Mouse (Mus musculus): ENCODE data around the gene Prdm2. TPM values are rescaled to one million over a fixed set of nuclear protein-coding genes. Genes with fewer than 3 reads are reported as not detected.

Gene Prdm2
- 14.2 and 14.7 TPM in 2 replicates for polyA plus RNA-seq (2014; fragmentation: Nextera tagmentation; extraction: Ambion mirVana)

DNA sequence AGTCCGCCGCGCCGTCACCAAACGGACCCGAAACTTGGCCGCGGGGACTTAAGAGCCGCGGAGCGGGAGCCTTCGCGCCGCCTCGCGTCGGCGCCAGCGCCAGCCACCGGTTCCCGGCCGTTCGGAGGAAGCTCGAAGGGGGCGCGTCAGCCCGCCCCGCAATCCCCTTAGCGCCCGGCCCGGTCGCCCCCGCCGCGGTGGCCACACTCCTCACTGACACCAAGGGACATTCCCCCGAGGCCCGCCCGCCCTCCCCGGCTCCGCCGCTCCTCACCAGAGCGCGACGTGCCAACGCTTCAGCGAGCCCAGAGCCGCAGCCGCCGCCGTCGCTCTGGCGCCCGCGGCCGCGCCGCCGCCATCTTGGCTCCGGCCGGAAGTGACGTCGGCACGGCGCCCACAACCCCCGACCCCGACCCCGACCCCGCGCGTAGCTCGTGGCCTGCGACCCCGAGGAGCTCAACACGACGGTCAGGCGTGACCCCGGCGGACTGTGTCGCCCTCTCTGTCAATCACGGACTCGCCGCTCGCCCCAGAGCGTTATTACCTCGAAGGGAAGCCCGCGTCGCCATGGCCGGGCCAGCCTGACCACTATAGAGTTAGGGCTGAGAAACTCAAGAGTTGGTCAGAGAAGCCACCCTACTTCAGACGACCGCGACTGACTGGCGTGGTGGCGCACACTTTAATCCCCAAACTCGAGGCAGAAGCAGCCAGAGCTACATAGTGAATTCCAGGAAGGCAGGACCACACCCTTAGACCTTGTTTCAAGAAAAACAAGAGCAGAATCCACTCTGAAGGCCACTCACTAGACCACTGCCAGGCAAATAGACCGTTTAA lies at the start of gene Prdm2:
Gene Prdm2, minus strand, starts transcription at position 655 of the 834 bp plus-strand sequence.
- DNase-seq (ENCODE audit: low spot score, missing footprints) (peak; percentile 97), ATAC-seq (ENCODE audit: low FRiP score) (peak; percentile 90)
- Histone ChIP-seq H3K27me3 (ENCODE audit: control insufficient read depth, insufficient read depth, low read length) (no peaks in the 10 kb centered on the region), H3K27ac (ENCODE audit: low read depth, low read length) (peak within 1 kb of the TSS; percentile 68; the same call in 1 of the 2 replicates), H3K4me1 (ENCODE audit: control insufficient read depth, insufficient read depth, low read length) (peaks cover 8% of the 10 kb centered on the region), H3K9me3 (ENCODE audit: control insufficient read depth, low read length) (no peaks in the 10 kb centered on the region), H3K4me2 (peak within 1 kb of the TSS; percentile 77), H3K4me3 (ENCODE audit: low read depth, low read length) (peak within 1 kb of the TSS; percentile 86), H3K9ac (ENCODE audit: low read length) (peak within 1 kb of the TSS; percentile 98), H3K36me3 (ENCODE audit: control insufficient read depth, insufficient read depth, low read length) (no peaks in the 10 kb centered on the region)
- WGBS = 3% methylated on average over 74 of the region's 96 CpGs

DNA sequence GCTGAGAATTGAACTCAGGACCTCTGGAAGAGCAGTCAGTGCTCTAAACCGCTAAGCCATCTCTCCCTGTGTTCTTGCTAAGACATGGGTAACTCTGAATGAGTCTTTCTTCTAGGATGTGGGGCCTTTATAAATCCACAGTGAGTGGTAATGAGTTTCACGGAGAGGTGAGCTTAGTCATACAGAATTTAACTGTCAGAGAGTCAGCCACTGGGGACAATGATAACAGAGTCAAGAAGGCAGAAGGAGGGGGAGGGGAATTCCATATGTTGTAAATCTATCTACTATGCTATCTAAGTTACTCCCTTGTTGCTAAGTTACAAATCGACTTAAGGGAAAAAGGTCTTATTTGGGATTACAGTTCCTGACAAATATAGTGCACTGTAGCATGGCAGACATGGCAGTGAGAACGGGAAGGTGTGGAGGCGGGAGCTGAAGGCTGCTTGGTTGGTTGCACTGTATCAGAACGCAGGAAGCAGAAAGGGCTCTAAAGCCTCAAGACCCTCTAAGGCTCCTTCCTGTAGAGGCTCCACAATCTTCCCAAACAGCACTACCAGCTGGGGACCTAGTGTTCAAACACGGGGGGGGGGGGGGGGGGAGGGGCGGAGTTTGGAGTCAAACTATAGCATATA lies 47.0 kb upstream of the Prdm2 start:
- H3K4me1 ChIP-seq (ENCODE audit: control insufficient read depth, insufficient read depth, low read length) = peaks cover 3% of the 10 kb centered on the region; the same call in 1 of the 2 replicates
- H3K9me3 ChIP-seq (ENCODE audit: control insufficient read depth, low read length) = no peaks in the 10 kb centered on the region
- H3K4me2 ChIP-seq = no peak overlapping the region
- no peak overlapping the region for H3K9ac ChIP-seq (ENCODE audit: low read length)
- ATAC-seq (ENCODE audit: low FRiP score) = peak; percentile 43; the same call in 1 of the 2 replicates
- peak; percentile 80 for DNase-seq (ENCODE audit: low spot score, missing footprints)
- H3K4me3 ChIP-seq (ENCODE audit: low read depth, low read length) = no peak overlapping the region
- H3K27me3 ChIP-seq (ENCODE audit: control insufficient read depth, insufficient read depth, low read length) = no peaks in the 10 kb centered on the region
- 73% methylated on average over 6 of the region's 8 CpGs for WGBS
- H3K36me3 ChIP-seq (ENCODE audit: control insufficient read depth, insufficient read depth, low read length) = no peaks in the 10 kb centered on the region
- H3K27ac ChIP-seq (ENCODE audit: low read depth, low read length) = no peak overlapping the region

DNA sequence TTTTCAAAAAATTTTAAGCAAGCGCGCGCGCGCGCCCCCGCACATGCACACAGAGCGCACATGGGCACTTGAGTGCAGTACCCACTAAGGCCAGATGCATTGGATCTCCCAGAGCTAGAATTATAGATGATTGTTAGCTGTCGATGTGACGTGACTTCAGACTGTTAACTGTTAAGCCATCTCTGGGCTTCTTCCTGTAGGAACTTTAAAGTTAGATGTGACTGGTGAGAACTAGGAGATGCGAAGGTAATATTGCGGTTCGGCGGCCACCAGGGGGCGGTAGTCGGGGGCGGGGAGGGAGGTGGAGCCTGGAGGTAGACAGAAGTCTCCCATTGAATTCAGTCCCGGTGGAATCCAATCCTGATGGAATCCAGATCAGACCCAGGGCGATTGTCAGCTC lies 45.7 kb upstream of the Prdm2 start:
- no peaks in the 10 kb centered on the region for H3K36me3 ChIP-seq (ENCODE audit: control insufficient read depth, insufficient read depth, low read length)
- no peak overlapping the region for H3K4me2 ChIP-seq
- peaks cover 3% of the 10 kb centered on the region; the same call in 1 of the 2 replicates for H3K4me1 ChIP-seq (ENCODE audit: control insufficient read depth, insufficient read depth, low read length)
- no peaks in the 10 kb centered on the region for H3K9me3 ChIP-seq (ENCODE audit: control insufficient read depth, low read length)
- DNase-seq (ENCODE audit: low spot score, missing footprints) (peak; percentile 97), ATAC-seq (ENCODE audit: low FRiP score) (peak; percentile 62)
- H3K4me3 ChIP-seq (ENCODE audit: low read depth, low read length) = no peak overlapping the region
- no peaks in the 10 kb centered on the region for H3K27me3 ChIP-seq (ENCODE audit: control insufficient read depth, insufficient read depth, low read length)
- H3K27ac ChIP-seq (ENCODE audit: low read depth, low read length) = no peak overlapping the region
- WGBS = 35% methylated on average over 19 of the region's 19 CpGs
- H3K9ac ChIP-seq (ENCODE audit: low read length) = no peak overlapping the region

DNA sequence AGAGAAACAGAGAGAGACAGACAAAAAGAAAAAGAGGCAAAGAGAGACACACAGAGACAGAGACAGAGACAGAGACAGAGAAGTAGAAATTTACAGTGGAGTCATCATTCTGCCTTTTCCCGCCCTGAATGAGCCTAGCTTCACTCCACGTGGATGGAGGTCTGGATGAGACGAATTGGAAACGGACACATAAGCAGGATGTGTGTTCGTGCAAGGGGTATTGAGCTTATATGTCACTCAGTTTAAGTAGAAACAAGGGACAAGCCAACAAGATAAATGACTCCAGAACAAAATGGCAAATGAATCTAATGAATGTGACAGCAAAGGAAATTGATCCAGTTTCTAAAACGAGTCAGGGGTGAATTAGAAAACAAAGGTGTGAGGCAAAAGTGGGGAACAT lies 45.2 kb upstream of the Prdm2 start:
- no peak overlapping the region for H3K4me2 ChIP-seq
- H3K27ac ChIP-seq (ENCODE audit: low read depth, low read length) = no peak overlapping the region
- H3K4me1 ChIP-seq (ENCODE audit: control insufficient read depth, insufficient read depth, low read length) = peaks cover 3% of the 10 kb centered on the region; the same call in 1 of the 2 replicates
- no peak overlapping the region for H3K9ac ChIP-seq (ENCODE audit: low read length)
- ATAC-seq (ENCODE audit: low FRiP score) = no peak
- H3K36me3 ChIP-seq (ENCODE audit: control insufficient read depth, insufficient read depth, low read length) = no peaks in the 10 kb centered on the region
- no peaks in the 10 kb centered on the region for H3K27me3 ChIP-seq (ENCODE audit: control insufficient read depth, insufficient read depth, low read length)
- 59% methylated on average over 6 of the region's 6 CpGs for WGBS
- H3K9me3 ChIP-seq (ENCODE audit: control insufficient read depth, low read length) = no peaks in the 10 kb centered on the region
- H3K4me3 ChIP-seq (ENCODE audit: low read depth, low read length) = no peak overlapping the region
- DNase-seq (ENCODE audit: low spot score, missing footprints) = no peak

DNA sequence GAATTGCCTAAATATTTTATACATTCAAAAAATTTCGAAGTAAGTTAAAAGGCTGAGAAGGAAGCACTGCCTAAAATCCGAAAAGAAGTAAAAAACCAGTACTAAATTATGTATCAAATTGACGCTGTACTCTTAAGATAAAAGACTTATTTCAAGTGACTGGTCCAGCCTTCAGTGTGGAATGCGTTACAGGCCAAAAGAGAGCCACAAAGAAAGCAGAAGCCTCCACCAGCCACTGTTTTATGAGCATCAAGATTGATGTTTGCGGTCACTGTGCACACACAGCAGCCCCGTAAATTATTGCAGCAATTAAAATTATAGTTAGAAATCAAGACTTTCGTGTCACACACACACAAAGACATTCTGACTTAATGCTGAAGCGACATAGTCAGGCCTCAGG lies 42.7 kb upstream of the Prdm2 start:
- H3K9me3 ChIP-seq (ENCODE audit: control insufficient read depth, low read length) = no peaks in the 10 kb centered on the region
- H3K27ac ChIP-seq (ENCODE audit: low read depth, low read length) = no peak overlapping the region
- H3K36me3 ChIP-seq (ENCODE audit: control insufficient read depth, insufficient read depth, low read length) = no peaks in the 10 kb centered on the region
- ATAC-seq (ENCODE audit: low FRiP score) (no peak), DNase-seq (ENCODE audit: low spot score, missing footprints) (no peak)
- 87% methylated on average over 8 of the region's 8 CpGs for WGBS
- H3K9ac ChIP-seq (ENCODE audit: low read length) = no peak overlapping the region
- no peak overlapping the region for H3K4me2 ChIP-seq
- H3K27me3 ChIP-seq (ENCODE audit: control insufficient read depth, insufficient read depth, low read length) = no peaks in the 10 kb centered on the region
- peaks cover 3% of the 10 kb centered on the region; the same call in 1 of the 2 replicates for H3K4me1 ChIP-seq (ENCODE audit: control insufficient read depth, insufficient read depth, low read length)
- no peak overlapping the region for H3K4me3 ChIP-seq (ENCODE audit: low read depth, low read length)

DNA sequence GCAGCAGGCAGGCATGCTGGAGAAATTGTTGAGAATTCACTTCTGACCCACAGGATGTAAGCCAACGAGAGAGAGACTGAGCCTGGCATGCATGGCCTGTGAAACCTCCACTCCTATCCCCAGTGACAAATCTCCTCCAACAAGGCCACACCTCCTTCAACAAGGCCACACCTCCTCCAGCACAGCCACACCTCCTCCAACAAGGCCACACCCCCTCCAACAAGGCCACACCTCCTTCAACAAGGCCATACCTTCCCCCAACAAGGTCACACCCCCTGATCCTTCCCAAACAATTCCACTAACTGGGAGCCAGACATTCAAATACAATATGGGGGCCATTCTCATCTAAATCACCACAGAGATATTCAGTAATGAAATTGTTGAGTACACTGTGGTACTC lies 40.6 kb upstream of the Prdm2 start:
- H3K9ac ChIP-seq (ENCODE audit: low read length) = no peak overlapping the region
- H3K4me2 ChIP-seq = no peak overlapping the region
- 71% methylated on average over 1 of the region's 1 CpGs for WGBS
- H3K9me3 ChIP-seq (ENCODE audit: control insufficient read depth, low read length) = no peaks in the 10 kb centered on the region
- H3K27me3 ChIP-seq (ENCODE audit: control insufficient read depth, insufficient read depth, low read length) = no peaks in the 10 kb centered on the region
- ATAC-seq (ENCODE audit: low FRiP score) = no peak
- H3K4me3 ChIP-seq (ENCODE audit: low read depth, low read length) = no peak overlapping the region
- H3K27ac ChIP-seq (ENCODE audit: low read depth, low read length) = no peak overlapping the region
- no peaks in the 10 kb centered on the region for H3K4me1 ChIP-seq (ENCODE audit: control insufficient read depth, insufficient read depth, low read length)
- no peaks in the 10 kb centered on the region for H3K36me3 ChIP-seq (ENCODE audit: control insufficient read depth, insufficient read depth, low read length)
- peak; percentile 77 for DNase-seq (ENCODE audit: low spot score, missing footprints)

DNA sequence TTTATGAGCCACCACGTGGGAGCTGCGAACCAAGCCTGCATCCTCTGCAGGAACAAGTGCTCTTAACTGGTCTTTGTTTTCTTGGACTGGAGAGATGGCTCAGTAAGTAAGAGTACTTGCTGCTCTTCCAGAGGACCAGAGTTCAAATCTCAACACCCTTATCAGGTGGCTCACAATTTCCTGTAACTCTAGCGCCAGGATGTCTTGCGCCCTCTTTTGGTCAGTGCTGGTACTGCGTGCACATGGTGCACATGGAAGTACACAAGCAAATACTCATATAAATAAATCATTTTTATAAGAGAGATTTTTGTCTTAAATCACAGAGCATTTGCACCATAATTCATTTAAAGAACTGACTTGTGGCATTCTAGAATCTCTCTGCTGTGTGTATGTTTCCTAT lies 35.3 kb upstream of the Prdm2 start:
- H3K9me3 ChIP-seq (ENCODE audit: control insufficient read depth, low read length) = no peaks in the 10 kb centered on the region
- H3K36me3 ChIP-seq (ENCODE audit: control insufficient read depth, insufficient read depth, low read length) = no peaks in the 10 kb centered on the region
- H3K9ac ChIP-seq (ENCODE audit: low read length) = no peak overlapping the region
- no peak overlapping the region for H3K4me2 ChIP-seq
- H3K4me3 ChIP-seq (ENCODE audit: low read depth, low read length) = no peak overlapping the region
- WGBS = 72% methylated on average over 5 of the region's 5 CpGs
- no peak overlapping the region for H3K27ac ChIP-seq (ENCODE audit: low read depth, low read length)
- DNase-seq (ENCODE audit: low spot score, missing footprints) = peak; percentile 86
- no peaks in the 10 kb centered on the region for H3K27me3 ChIP-seq (ENCODE audit: control insufficient read depth, insufficient read depth, low read length)
- no peaks in the 10 kb centered on the region for H3K4me1 ChIP-seq (ENCODE audit: control insufficient read depth, insufficient read depth, low read length)
- ATAC-seq (ENCODE audit: low FRiP score) = no peak

DNA sequence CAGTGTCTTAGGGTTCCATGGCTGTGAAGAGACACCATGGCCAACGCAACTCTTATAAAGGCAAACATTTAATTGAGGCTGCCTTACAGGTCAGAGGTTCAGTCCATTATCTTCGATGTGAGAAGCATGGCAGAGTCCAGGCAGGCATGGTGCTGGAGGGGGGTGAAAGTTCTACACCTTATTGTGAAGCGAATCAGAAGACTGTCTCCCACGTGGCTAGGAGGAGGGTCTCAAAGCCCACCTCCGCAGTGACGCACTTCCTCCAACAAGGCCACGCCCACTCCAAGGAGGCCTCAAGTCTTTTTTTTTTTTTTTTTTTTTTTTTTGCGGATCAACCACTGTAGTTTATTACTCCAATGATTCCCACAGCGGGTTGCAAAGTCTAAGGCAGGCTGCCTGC lies 28.5 kb upstream of the Prdm2 start:
- DNase-seq (ENCODE audit: low spot score, missing footprints) = no peak
- Histone ChIP-seq H3K9me3 (ENCODE audit: control insufficient read depth, low read length) (no peaks in the 10 kb centered on the region), H3K4me3 (ENCODE audit: low read depth, low read length) (no peak overlapping the region), H3K4me2 (no peak overlapping the region), H3K4me1 (ENCODE audit: control insufficient read depth, insufficient read depth, low read length) (0 out of 2 replicates have a peak, but pooled peaks cover 4% of the 10 kb centered on the region), H3K9ac (ENCODE audit: low read length) (no peak overlapping the region), H3K36me3 (ENCODE audit: control insufficient read depth, insufficient read depth, low read length) (no peaks in the 10 kb centered on the region), H3K27ac (ENCODE audit: low read depth, low read length) (no peak overlapping the region), H3K27me3 (ENCODE audit: control insufficient read depth, insufficient read depth, low read length) (no peaks in the 10 kb centered on the region)
- ATAC-seq (ENCODE audit: low FRiP score) = no peak
- WGBS = 81% methylated on average over 9 of the region's 9 CpGs

DNA sequence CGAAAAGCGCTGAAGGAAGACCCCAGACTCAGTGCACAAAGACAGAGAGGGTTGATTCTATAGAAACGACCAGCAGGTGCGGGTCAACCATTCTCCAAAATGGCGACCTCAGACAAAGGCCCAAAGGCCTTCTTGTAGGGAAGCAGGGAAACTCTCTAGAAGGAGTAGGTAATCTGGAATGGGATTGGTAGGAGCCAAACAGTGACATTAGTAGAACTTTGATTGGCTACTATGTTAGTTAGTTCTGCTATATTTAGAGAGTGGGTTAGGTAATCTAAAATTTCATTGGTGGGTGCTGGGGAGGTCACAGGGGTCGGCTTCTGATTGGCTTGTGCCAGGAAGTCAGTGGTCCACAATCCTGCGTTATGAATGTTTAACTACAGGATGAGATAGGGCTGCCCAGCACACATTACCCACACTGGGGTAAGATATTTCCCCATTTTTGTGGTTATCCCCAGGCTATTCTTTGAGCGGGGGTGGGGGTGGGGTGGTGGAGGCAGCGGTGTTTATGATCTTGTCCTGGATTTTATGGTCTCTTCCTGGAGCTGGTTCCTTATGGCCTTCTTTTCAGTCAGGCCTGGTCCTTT lies 26.9 kb upstream of the Prdm2 start:
- DNase-seq (ENCODE audit: low spot score, missing footprints) (no peak), ATAC-seq (ENCODE audit: low FRiP score) (no peak)
- H3K36me3 ChIP-seq (ENCODE audit: control insufficient read depth, insufficient read depth, low read length) = no peaks in the 10 kb centered on the region
- H3K4me2 ChIP-seq = no peak overlapping the region
- no peaks in the 10 kb centered on the region for H3K9me3 ChIP-seq (ENCODE audit: control insufficient read depth, low read length)
- no peak overlapping the region for H3K27ac ChIP-seq (ENCODE audit: low read depth, low read length)
- WGBS = 90% methylated on average over 9 of the region's 9 CpGs
- no peak overlapping the region for H3K9ac ChIP-seq (ENCODE audit: low read length)
- no peak overlapping the region for H3K4me3 ChIP-seq (ENCODE audit: low read depth, low read length)
- H3K27me3 ChIP-seq (ENCODE audit: control insufficient read depth, insufficient read depth, low read length) = no peaks in the 10 kb centered on the region
- H3K4me1 ChIP-seq (ENCODE audit: control insufficient read depth, insufficient read depth, low read length) = 0 out of 2 replicates have a peak, but pooled peaks cover 4% of the 10 kb centered on the region

Measured in midbrain, embryonic 11.5 days (tissue).